Mouse (Mus musculus) spleen, adult 2 months (tissue): ENCODE results near the gene Adgrg6.

Experiments used
- CTCF ChIP-seq: fragments of 200-500 bp; IDR thresholded peaks from 2 replicates; pipeline ENCODE4 v1.5.1; 2011; ENCODE audit warnings: mild to moderate bottlenecking, inconsistent platforms; ENCODE audit not compliant: insufficient read depth, insufficient read length, insufficient replicate concordance; ENCODE audit errors: extremely low read depth
- POLR2A ChIP-seq: fragments of 200-500 bp; IDR thresholded peaks from 2 replicates; pipeline ENCODE4 v1.6.1; 2011; ENCODE audit warnings: low read depth, low read length, inconsistent platforms

- TF ChIP-seq CTCF: no peak
- no peak for TF ChIP-seq POLR2A
Measured at GRCm38 (mm10) chr10:14511157-14511556, 34.3 kb downstream of the Adgrg6 start.
